Mouse (Mus musculus): ENCODE measurements around the gene Hoxb1. TPM values are rescaled to one million over a fixed set of nuclear protein-coding genes. Genes with fewer than 3 reads are reported as not detected.

The Hoxb1 gene
- polyA plus RNA-seq, 1 experiment from 2014 or later: not detected

GRCm38 (mm10) chr11:96374810-96375209 lies 9.3 kb downstream of the Hoxb1 start:
- WGBS: 57% methylated on average over 7 of the region's 7 CpGs

GRCm38 (mm10) chr11:96383381-96383780 lies 17.8 kb downstream of the Hoxb1 start:
- Histone ChIP-seq H3K36me3 (ENCODE audit: control insufficient read depth, insufficient read depth, low read length) (no peaks in the 10 kb centered on the region), H3K27ac (replicated peaks) (no peak overlapping the region), H3K4me1 (replicated peaks; ENCODE audit: control insufficient read depth, insufficient read depth) (no peaks in the 10 kb centered on the region), H3K27me3 (ENCODE audit: control insufficient read depth, insufficient read depth, low read length) (no peaks in the 10 kb centered on the region), H3K4me2 (replicated peaks; ENCODE audit: low read depth) (no peak overlapping the region), H3K9ac (ENCODE audit: low read length) (no peak overlapping the region), H3K9me3 (ENCODE audit: control insufficient read depth, low read length) (no peaks in the 10 kb centered on the region), H3K4me3 (ENCODE audit: low read depth, low read length) (no peak overlapping the region)
- ATAC-seq (ENCODE audit: low FRiP score, low TSS enrichment) (no peak), DNase-seq (ENCODE audit: low spot score) (no peak)
- TF ChIP-seq EP300 (optimal IDR thresholded peaks at IDR 0.05) (no peak), CTCF (IDR thresholded peaks at IDR 0.05; ENCODE audit: low read depth) (no peak)
- WGBS: 44% methylated on average over 5 of the region's 5 CpGs

More at GRCm38 (mm10) chr11:96374810-96375209, 9.3 kb downstream of the Hoxb1 start:
- DNase-seq (ENCODE audit: low spot score) (no peak), ATAC-seq (ENCODE audit: low FRiP score, low TSS enrichment) (no peak)
- H3K27ac ChIP-seq (replicated peaks): no peak overlapping the region
- no peak overlapping the region for H3K4me2 ChIP-seq (replicated peaks; ENCODE audit: low read depth)
- no peaks in the 10 kb centered on the region for H3K9me3 ChIP-seq (ENCODE audit: control insufficient read depth, low read length)
- no peaks in the 10 kb centered on the region for H3K4me1 ChIP-seq (replicated peaks; ENCODE audit: control insufficient read depth, insufficient read depth)
- H3K27me3 ChIP-seq (ENCODE audit: control insufficient read depth, insufficient read depth, low read length): no peaks in the 10 kb centered on the region
- H3K9ac ChIP-seq (ENCODE audit: low read length): no peak overlapping the region
- H3K4me3 ChIP-seq (ENCODE audit: low read depth, low read length): no peak overlapping the region
- no peaks in the 10 kb centered on the region for H3K36me3 ChIP-seq (ENCODE audit: control insufficient read depth, insufficient read depth, low read length)
- TF ChIP-seq CTCF (IDR thresholded peaks at IDR 0.05; ENCODE audit: low read depth) (no peak), EP300 (optimal IDR thresholded peaks at IDR 0.05) (no peak)

GRCm38 (mm10) chr11:96387635-96388034 lies 22.1 kb downstream of the Hoxb1 start:
- no peaks in the 10 kb centered on the region for H3K4me1 ChIP-seq (replicated peaks; ENCODE audit: control insufficient read depth, insufficient read depth)
- no peak overlapping the region for H3K4me3 ChIP-seq (ENCODE audit: low read depth, low read length)
- no peak for DNase-seq (ENCODE audit: low spot score)
- H3K36me3 ChIP-seq (ENCODE audit: control insufficient read depth, insufficient read depth, low read length): no peaks in the 10 kb centered on the region
- WGBS: 78% methylated on average over 2 of the region's 2 CpGs
- H3K9me3 ChIP-seq (ENCODE audit: control insufficient read depth, low read length): no peaks in the 10 kb centered on the region
- ATAC-seq (ENCODE audit: low FRiP score, low TSS enrichment): no peak
- H3K4me2 ChIP-seq (replicated peaks; ENCODE audit: low read depth): no peak overlapping the region
- H3K9ac ChIP-seq (ENCODE audit: low read length): no peak overlapping the region
- no peak for TF ChIP-seq EP300 (optimal IDR thresholded peaks at IDR 0.05)
- TF ChIP-seq CTCF (IDR thresholded peaks at IDR 0.05; ENCODE audit: low read depth): no peak
- no peak overlapping the region for H3K27ac ChIP-seq (replicated peaks)
- H3K27me3 ChIP-seq (ENCODE audit: control insufficient read depth, insufficient read depth, low read length): no peaks in the 10 kb centered on the region

GRCm38 (mm10) chr11:96396772-96397626 lies 31.4 kb downstream of the Hoxb1 start:
- ATAC-seq (ENCODE audit: low FRiP score, low TSS enrichment): peak; percentile 45; the same call in 1 of the 2 replicates
- no peak for DNase-seq (ENCODE audit: low spot score)
- 13% methylated on average over 15 of the region's 15 CpGs for WGBS
- Histone ChIP-seq H3K9me3 (ENCODE audit: control insufficient read depth, low read length) (no peaks in the 10 kb centered on the region), H3K27ac (replicated peaks) (no peak overlapping the region; the same call in 1 of the 2 replicates), H3K9ac (ENCODE audit: low read length) (no peak overlapping the region), H3K4me2 (replicated peaks; ENCODE audit: low read depth) (0 out of 2 replicates have a peak overlapping the region, but pooled peaks have one; percentile 20), H3K36me3 (ENCODE audit: control insufficient read depth, insufficient read depth, low read length) (no peaks in the 10 kb centered on the region), H3K4me1 (replicated peaks; ENCODE audit: control insufficient read depth, insufficient read depth) (0 out of 2 replicates have a peak, but pooled peaks cover 2% of the 10 kb centered on the region), H3K27me3 (ENCODE audit: control insufficient read depth, insufficient read depth, low read length) (no peaks in the 10 kb centered on the region), H3K4me3 (ENCODE audit: low read depth, low read length) (no peak overlapping the region)
- TF ChIP-seq EP300 (optimal IDR thresholded peaks at IDR 0.05): no peak
- TF ChIP-seq CTCF (IDR thresholded peaks at IDR 0.05; ENCODE audit: low read depth): no peak

GRCm38 (mm10) chr11:96397806-96398335 lies 32.3 kb downstream of the Hoxb1 start:
- H3K27me3 ChIP-seq (ENCODE audit: control insufficient read depth, insufficient read depth, low read length): no peaks in the 10 kb centered on the region
- 0 out of 2 replicates have a peak, but pooled peaks cover 2% of the 10 kb centered on the region for H3K4me1 ChIP-seq (replicated peaks; ENCODE audit: control insufficient read depth, insufficient read depth)
- no peaks in the 10 kb centered on the region for H3K9me3 ChIP-seq (ENCODE audit: control insufficient read depth, low read length)
- H3K4me2 ChIP-seq (replicated peaks; ENCODE audit: low read depth): no peak overlapping the region; the same call in 1 of the 2 replicates
- H3K4me3 ChIP-seq (ENCODE audit: low read depth, low read length): no peak overlapping the region
- WGBS: 18% methylated on average over 7 of the region's 7 CpGs
- no peak for TF ChIP-seq EP300 (optimal IDR thresholded peaks at IDR 0.05)
- TF ChIP-seq CTCF (IDR thresholded peaks at IDR 0.05; ENCODE audit: low read depth): peak; percentile 46
- H3K9ac ChIP-seq (ENCODE audit: low read length): no peak overlapping the region
- no peak overlapping the region for H3K27ac ChIP-seq (replicated peaks)
- ATAC-seq (ENCODE audit: low FRiP score, low TSS enrichment) (peak; percentile 66; the same call in 1 of the 2 replicates), DNase-seq (ENCODE audit: low spot score) (no peak)
- H3K36me3 ChIP-seq (ENCODE audit: control insufficient read depth, insufficient read depth, low read length): no peaks in the 10 kb centered on the region
